Mouse (Mus musculus) stomach, postnatal 0 days (tissue): Measurements from ENCODE around the gene Pex7.

Experiments
- CTCF ChIP-seq: IDR thresholded peaks from 2 replicates; pipeline ENCODE4 v1.5.1; 2016; ENCODE audit warnings: antibody characterized with exemption, low read depth, mild to moderate bottlenecking, moderate library complexity
- EP300 ChIP-seq: optimal IDR thresholded peaks from 2 replicates; pipeline ENCODE3; 2016; ENCODE audit warnings: antibody characterized with exemption

DNA sequence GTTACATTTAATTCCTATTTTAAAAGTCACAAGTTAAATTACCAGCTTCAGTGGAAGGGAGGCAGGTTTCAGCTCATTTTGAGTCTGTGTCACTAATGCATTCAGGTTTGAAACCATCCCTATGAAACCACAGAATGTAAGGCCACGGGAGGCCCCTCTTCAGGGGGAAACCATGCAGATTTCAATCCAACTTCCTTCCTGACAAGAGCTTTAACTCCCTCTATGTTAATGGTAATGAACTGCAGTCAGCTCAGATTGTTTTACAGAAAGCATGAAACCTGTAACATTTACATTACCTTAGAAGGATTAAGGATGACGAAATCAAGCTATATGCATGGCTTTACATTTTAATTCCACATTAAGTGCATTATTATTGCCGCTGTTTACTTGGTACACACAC is 15.8 kb downstream of the Pex7 start:
- peak; percentile 32 for TF ChIP-seq CTCF
- no peak for TF ChIP-seq EP300
